Mouse (Mus musculus): ENCODE measurements around the gene Fcho1. TPM values are rescaled to one million over a fixed set of nuclear protein-coding genes. Genes with fewer than 3 reads are reported as not detected.
A peak's percentile ranks its signal among the peaks of the same experiment; 100 is the strongest.

Fcho1 gene
- polyA plus RNA-seq, 1 experiment from 2014 or later: 12.3 TPM

DNA sequence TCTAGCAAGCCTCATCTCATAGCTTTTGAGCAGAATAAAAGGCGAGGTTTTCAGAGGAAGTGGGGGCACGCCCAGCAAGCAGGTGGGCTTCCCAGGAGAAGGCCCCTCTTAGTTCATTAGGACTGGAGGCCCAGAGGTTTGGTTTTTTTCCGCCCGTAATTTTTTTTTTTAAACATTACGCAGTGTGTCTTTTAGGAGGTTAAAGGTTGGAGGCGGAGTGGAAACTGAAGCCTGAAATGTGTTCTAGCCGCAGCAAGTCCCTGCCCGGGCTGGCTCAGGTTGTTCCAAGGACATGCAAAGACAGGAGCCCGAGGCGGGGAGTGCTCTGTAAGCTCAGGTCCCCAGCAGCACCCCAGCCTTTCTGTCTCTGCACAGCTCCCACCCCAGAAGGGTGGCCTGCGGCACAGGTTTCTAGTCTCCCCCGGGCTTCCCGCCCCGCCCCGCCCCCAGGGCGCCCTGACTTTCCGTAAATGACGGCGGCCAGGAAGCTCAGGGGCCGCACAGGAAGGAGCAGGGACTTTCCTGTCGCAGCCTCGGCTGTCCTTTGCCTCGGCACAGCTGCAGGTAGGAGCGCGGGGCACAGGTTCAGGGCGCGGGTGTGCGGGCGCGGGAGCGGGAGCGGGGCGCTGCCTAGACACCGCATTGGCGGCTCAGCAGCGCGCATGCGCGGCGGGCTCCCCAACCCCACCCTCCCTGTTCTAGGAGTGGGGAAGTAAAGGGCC is 49.3 kb downstream of the Fcho1 start, which contains the start of gene Jak3:
Jak3 (plus strand) TSS at position 277 of the 722 bp plus-strand sequence.
- Histone ChIP-seq H3K4me3 (ENCODE audit: low read depth, low read length) (peak within 1 kb of the TSS; percentile 46), H3K9ac (ENCODE audit: low read length) (peak within 1 kb of the TSS; percentile 55), H3K4me2 (ENCODE audit: low read depth) (peak within 1 kb of the TSS; percentile 72), H3K27me3 (ENCODE audit: control insufficient read depth, insufficient read depth, low read length) (peaks cover 67% of the 10 kb centered on the region), H3K9me3 (ENCODE audit: control insufficient read depth, low read length) (no peaks in the 10 kb centered on the region), H3K27ac (ENCODE audit: low read depth, low read length) (no peak within 1 kb of the TSS), H3K4me1 (ENCODE audit: control insufficient read depth, insufficient read depth, low read length) (no peaks in the 10 kb centered on the region), H3K36me3 (ENCODE audit: control insufficient read depth, insufficient read depth, low read length) (no peaks in the 10 kb centered on the region)
- DNase-seq (ENCODE audit: low spot score): peak; percentile 65
- 2% methylated on average over 36 of the region's 40 CpGs for WGBS
- peak; percentile 41; the same call in 1 of the 2 replicates for ATAC-seq (ENCODE audit: insufficient read depth, low FRiP score, low TSS enrichment)

DNA sequence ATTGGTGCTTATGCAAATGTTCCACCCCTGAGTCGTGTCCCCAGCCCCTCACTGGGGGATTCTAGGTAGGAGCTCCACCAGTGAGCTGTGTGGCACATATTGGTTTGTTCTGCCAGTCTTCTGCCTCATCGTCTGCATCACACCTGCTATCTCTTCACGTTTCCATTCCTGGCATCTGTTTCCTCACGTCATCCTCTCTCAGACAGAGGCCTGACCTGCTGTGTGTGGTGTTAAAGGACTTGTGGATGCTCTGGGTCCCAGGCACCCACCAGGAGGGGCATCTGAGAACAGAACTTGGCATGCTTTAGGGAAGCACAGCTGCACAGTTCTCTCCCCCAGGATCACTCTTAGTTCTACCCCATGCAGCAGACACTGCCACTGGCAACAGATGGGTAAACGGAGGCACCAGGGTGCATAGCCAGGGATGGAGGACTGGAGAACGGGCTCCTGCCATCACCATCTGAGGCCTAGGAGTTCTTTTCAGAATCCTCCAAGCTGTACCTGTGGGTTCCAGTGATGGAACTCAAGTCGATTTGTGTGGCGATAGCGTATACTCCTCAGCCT is 50.0 kb downstream of the Fcho1 start:
- H3K27ac ChIP-seq (ENCODE audit: low read depth, low read length): no peak overlapping the region
- no peaks in the 10 kb centered on the region for H3K9me3 ChIP-seq (ENCODE audit: control insufficient read depth, low read length)
- peaks cover 63% of the 10 kb centered on the region for H3K27me3 ChIP-seq (ENCODE audit: control insufficient read depth, insufficient read depth, low read length)
- no peak for DNase-seq (ENCODE audit: low spot score)
- no peak overlapping the region for H3K4me2 ChIP-seq (ENCODE audit: low read depth)
- no peaks in the 10 kb centered on the region for H3K36me3 ChIP-seq (ENCODE audit: control insufficient read depth, insufficient read depth, low read length)
- no peak overlapping the region for H3K9ac ChIP-seq (ENCODE audit: low read length)
- ATAC-seq (ENCODE audit: insufficient read depth, low FRiP score, low TSS enrichment): no peak
- H3K4me3 ChIP-seq (ENCODE audit: low read depth, low read length): no peak overlapping the region
- H3K4me1 ChIP-seq (ENCODE audit: control insufficient read depth, insufficient read depth, low read length): no peaks in the 10 kb centered on the region
- 29% methylated on average over 9 of the region's 9 CpGs for WGBS

DNA sequence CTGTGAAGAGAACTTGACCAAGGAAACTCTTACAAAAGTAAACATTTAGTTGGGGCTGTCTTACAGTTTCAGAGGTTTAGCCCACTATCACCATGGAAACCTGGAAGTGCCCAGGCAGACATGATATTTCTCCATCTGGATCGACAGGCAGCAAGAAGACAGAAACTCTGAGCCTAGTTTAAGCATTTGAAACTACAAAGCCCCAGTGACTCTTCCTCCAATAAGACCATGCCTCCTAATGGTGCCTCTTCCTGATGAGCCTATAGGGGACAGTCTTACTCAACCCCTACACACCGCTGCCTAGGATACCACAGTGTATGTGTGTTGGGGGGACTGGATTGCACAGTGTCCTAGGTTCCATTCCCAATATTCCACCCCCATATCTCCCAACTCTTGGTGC is 51.4 kb downstream of the Fcho1 start:
- no peak overlapping the region for H3K4me3 ChIP-seq (ENCODE audit: low read depth, low read length)
- no peak for DNase-seq (ENCODE audit: low spot score)
- no peaks in the 10 kb centered on the region for H3K9me3 ChIP-seq (ENCODE audit: control insufficient read depth, low read length)
- peaks cover 49% of the 10 kb centered on the region for H3K27me3 ChIP-seq (ENCODE audit: control insufficient read depth, insufficient read depth, low read length)
- no peaks in the 10 kb centered on the region for H3K36me3 ChIP-seq (ENCODE audit: control insufficient read depth, insufficient read depth, low read length)
- H3K4me2 ChIP-seq (ENCODE audit: low read depth): no peak overlapping the region
- no peak overlapping the region for H3K9ac ChIP-seq (ENCODE audit: low read length)
- ATAC-seq (ENCODE audit: insufficient read depth, low FRiP score, low TSS enrichment): no peak
- H3K4me1 ChIP-seq (ENCODE audit: control insufficient read depth, insufficient read depth, low read length): no peaks in the 10 kb centered on the region
- 75% methylated on average over 2 of the region's 2 CpGs for WGBS
- H3K27ac ChIP-seq (ENCODE audit: low read depth, low read length): no peak overlapping the region

DNA sequence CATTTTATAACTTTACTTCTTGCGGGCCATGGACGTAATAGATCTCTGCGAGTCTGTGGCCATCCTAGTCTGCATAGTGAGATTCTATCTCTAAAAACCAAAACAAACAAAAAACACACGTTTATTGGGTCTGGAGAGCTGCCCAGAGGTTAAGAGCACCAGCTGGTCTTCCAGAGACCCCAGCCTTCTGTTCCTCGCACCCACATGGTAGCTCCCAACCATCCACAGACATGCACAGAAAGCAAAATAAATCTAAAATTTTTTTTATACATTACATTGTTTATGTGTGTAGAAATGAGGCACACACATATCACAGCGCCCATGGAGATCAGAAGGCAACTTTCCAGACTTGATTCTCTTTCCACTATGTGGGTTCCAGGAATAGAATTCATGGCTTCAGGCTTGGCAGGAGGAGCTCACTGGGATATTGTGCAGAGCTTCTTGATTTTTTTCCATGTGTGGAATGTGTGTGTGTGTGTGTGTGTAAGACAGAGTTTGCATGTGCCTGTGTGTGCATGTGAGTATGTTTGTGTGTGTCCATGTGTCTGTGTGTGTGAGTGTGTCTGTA is 53.3 kb downstream of the Fcho1 start:
- WGBS: 53% methylated on average over 6 of the region's 6 CpGs
- no peak overlapping the region for H3K9ac ChIP-seq (ENCODE audit: low read length)

DNA sequence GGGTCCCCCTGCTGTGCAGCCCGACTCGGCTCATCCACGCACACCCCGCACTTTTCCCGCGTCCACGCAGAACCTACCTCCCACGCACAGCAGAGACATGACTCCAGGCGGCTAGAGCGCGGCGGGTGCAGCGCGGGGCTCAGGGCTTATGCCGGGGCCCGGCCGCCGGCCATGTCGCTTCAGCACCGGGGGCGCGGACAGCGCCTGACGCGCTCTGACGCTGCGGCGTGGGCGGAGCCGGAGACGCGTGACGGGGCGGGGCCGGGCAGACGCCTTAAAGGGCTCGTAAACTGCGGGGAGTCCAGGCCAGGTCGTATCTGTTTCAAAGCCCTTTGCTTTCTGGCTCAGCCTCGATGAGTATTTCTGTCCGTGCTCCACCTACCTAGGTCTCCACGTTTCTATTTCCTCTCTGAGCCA is 54.0 kb downstream of the Fcho1 start, which contains the start of gene Unc13a:
Unc13a (minus strand) TSS at position 209 of the 417 bp plus-strand sequence.
- Histone ChIP-seq H3K4me1 (ENCODE audit: control insufficient read depth, insufficient read depth, low read length) (peaks cover 13% of the 10 kb centered on the region), H3K27ac (ENCODE audit: low read depth, low read length) (peak within 1 kb of the TSS; percentile 68), H3K36me3 (ENCODE audit: control insufficient read depth, insufficient read depth, low read length) (no peaks in the 10 kb centered on the region), H3K4me2 (ENCODE audit: low read depth) (peak within 1 kb of the TSS; percentile 91), H3K4me3 (ENCODE audit: low read depth, low read length) (peak within 1 kb of the TSS; percentile 68), H3K27me3 (ENCODE audit: control insufficient read depth, insufficient read depth, low read length) (peaks cover 30% of the 10 kb centered on the region), H3K9ac (ENCODE audit: low read length) (peak within 1 kb of the TSS; percentile 60), H3K9me3 (ENCODE audit: control insufficient read depth, low read length) (no peaks in the 10 kb centered on the region)
- DNase-seq (ENCODE audit: low spot score) (peak; percentile 94), ATAC-seq (ENCODE audit: insufficient read depth, low FRiP score, low TSS enrichment) (peak; percentile 63)
- under 1% methylated on average over 42 of the region's 42 CpGs for WGBS

More for the DNA sequence above, 53.3 kb downstream of the Fcho1 start:
- Histone ChIP-seq H3K27me3 (ENCODE audit: control insufficient read depth, insufficient read depth, low read length) (peaks cover 37% of the 10 kb centered on the region), H3K4me1 (ENCODE audit: control insufficient read depth, insufficient read depth, low read length) (peaks cover 13% of the 10 kb centered on the region), H3K9me3 (ENCODE audit: control insufficient read depth, low read length) (no peaks in the 10 kb centered on the region), H3K27ac (ENCODE audit: low read depth, low read length) (no peak overlapping the region), H3K36me3 (ENCODE audit: control insufficient read depth, insufficient read depth, low read length) (no peaks in the 10 kb centered on the region), H3K4me2 (ENCODE audit: low read depth) (peak overlapping the region; percentile 91), H3K4me3 (ENCODE audit: low read depth, low read length) (no peak overlapping the region; the same call in 1 of the 2 replicates)
- DNase-seq (ENCODE audit: low spot score) (no peak), ATAC-seq (ENCODE audit: insufficient read depth, low FRiP score, low TSS enrichment) (no peak)

DNA sequence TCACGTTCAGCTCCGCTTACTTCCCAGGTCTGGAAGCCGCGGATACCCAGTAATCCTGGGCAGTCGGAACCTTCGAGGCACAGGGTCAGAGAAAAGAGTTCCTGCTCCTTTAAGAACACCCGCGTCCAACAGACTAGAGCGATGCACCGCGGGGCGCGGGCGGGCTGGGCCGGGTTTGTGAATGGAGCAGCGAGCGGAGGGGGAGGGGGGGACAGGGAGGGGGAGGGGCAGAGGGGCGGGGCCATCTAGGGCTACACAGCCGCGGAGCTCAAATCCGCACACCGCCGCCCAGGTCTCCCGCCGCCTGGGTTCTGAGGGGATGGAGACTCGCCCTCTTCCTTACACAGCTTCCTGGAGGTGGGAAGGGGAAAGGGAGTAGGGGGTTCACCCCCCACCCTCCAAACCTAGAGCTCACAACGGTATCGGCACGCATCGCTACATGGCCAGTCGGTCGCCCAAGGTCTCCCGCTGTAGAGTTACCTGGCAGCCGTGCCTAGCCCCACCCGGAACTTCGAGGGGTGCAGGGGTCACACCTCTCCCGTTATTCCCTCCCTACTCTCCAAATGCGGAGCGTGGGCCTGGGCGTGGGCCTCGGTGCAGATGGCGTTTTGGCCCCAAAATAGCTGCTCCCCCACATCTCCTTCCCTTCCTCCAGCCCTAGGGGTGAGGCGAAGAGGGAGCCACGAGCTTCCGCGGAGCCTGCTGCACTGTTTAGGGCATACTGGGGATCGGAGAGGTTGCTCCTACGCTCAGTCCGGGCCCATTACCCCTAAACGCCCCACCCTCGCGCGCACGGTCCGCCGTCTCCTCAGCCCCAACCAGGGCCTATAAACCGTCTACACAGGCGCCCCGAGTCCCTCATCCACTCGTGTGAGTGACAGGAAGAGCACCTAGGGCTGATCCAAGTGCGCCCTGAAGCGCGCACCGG is 54.6 kb downstream of the Fcho1 start:
- WGBS: under 1% methylated on average over 58 of the region's 64 CpGs

DNA sequence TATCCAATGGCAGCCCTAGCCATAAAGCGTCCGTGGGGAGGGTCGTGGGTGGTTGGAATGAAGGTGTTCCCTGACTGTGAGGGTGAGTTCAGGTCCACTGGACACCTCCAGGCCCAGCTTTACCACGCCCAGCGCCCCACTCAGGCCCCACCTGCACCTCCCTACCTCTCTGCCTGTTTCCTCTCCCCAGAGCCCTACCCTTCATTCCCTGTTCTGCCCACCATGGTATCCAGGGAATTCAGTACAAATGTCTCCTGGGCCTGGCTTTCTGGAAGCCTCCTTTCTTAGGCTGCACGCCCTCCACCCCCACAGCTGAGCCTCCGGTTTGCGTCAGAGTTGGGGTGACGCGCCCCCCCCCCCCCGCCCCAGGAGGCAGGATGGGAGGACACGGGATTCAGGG is 55.3 kb downstream of the Fcho1 start:
- H3K9ac ChIP-seq (ENCODE audit: low read length): peak overlapping the region; percentile 46; the same call in 1 of the 2 replicates
- H3K27me3 ChIP-seq (ENCODE audit: control insufficient read depth, insufficient read depth, low read length): peaks cover 16% of the 10 kb centered on the region
- no peak overlapping the region for H3K27ac ChIP-seq (ENCODE audit: low read depth, low read length)
- DNase-seq (ENCODE audit: low spot score) (no peak), ATAC-seq (ENCODE audit: insufficient read depth, low FRiP score, low TSS enrichment) (peak; percentile 7)
- peaks cover 13% of the 10 kb centered on the region for H3K4me1 ChIP-seq (ENCODE audit: control insufficient read depth, insufficient read depth, low read length)
- H3K9me3 ChIP-seq (ENCODE audit: control insufficient read depth, low read length): no peaks in the 10 kb centered on the region
- peak overlapping the region; percentile 68 for H3K4me3 ChIP-seq (ENCODE audit: low read depth, low read length)
- peak overlapping the region; percentile 91 for H3K4me2 ChIP-seq (ENCODE audit: low read depth)
- 8% methylated on average over 11 of the region's 12 CpGs for WGBS
- no peaks in the 10 kb centered on the region for H3K36me3 ChIP-seq (ENCODE audit: control insufficient read depth, insufficient read depth, low read length)

More for the DNA sequence above, 54.6 kb downstream of the Fcho1 start:
- no peaks in the 10 kb centered on the region for H3K9me3 ChIP-seq (ENCODE audit: control insufficient read depth, low read length)
- peak overlapping the region; percentile 68 for H3K27ac ChIP-seq (ENCODE audit: low read depth, low read length)
- DNase-seq (ENCODE audit: low spot score) (peak; percentile 87), ATAC-seq (ENCODE audit: insufficient read depth, low FRiP score, low TSS enrichment) (peak; percentile 56)
- H3K4me1 ChIP-seq (ENCODE audit: control insufficient read depth, insufficient read depth, low read length): peaks cover 13% of the 10 kb centered on the region
- H3K36me3 ChIP-seq (ENCODE audit: control insufficient read depth, insufficient read depth, low read length): no peaks in the 10 kb centered on the region
- H3K9ac ChIP-seq (ENCODE audit: low read length): peak overlapping the region; percentile 60
- peak overlapping the region; percentile 91 for H3K4me2 ChIP-seq (ENCODE audit: low read depth)
- H3K4me3 ChIP-seq (ENCODE audit: low read depth, low read length): peak overlapping the region; percentile 68
- peaks cover 23% of the 10 kb centered on the region for H3K27me3 ChIP-seq (ENCODE audit: control insufficient read depth, insufficient read depth, low read length)

Measured in neural tube, embryonic 11.5 days (tissue).